Mouse (Mus musculus): ENCODE results near the gene Shisa7.
"Not testable (repeated sequence)": the region's sequence is repeated elsewhere in the genome, so short reads cannot be mapped to it uniquely, and the experiment has no call there.

The Shisa7 gene

DNA sequence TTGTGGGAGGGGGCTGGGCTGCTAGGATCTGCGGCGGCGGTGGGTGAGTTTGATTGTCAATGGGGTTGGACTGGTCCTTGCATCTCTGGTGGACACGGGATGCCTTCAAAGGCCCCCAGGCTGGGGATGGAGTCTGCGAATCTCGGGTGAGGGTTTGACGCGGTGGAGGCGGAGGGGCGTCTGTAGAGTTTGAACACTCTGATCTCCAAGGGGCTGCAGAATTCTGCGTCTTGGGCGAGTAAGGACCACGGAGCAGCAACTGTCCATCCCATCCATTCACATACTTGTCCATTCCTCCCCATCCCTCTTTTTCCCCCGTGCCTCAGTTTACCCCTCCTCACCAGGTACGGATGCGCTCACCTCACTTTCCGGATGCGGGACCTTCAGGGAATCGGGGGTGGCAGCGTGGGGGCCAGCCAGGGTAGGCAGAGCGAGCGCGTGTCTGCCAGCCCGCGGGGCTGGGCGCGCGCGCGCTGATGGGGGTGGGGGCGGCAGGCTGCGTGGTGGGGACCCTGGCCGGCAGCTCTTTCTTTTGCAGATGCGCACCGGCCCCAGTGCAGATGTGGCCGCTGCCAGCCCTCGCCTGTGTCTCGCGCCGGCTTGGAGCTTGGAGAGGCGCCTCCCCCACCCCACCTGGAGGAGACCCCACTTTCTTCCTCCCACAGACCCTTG, at the start of gene Shisa7:
Gene Shisa7 (minus strand): TSS at position 452 of the 672 bp plus-strand sequence.
- DNase-seq (ENCODE audit: low read depth) = no peak

DNA sequence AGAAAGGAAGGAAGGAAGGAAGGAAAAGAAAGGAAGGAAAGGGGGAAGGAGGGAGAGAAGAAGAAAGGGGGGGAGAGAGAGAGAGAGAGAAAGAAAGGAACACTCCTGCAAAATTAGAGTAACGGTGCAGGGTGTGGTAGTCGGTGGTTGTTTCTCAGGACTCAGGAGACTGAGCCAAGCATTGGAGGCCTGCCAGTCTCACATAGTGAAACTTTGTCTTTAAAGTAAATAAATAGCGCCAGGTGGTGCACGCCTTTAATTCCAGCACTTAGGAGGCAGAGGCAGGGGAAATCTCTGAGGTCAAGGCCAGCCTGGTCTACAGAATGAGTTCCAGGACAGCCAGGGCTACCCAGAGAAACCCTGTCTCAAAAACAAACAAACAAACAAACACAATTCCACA, 42.2 kb upstream of the Shisa7 start:
- DNase-seq (ENCODE audit: low read depth) = no peak

DNA sequence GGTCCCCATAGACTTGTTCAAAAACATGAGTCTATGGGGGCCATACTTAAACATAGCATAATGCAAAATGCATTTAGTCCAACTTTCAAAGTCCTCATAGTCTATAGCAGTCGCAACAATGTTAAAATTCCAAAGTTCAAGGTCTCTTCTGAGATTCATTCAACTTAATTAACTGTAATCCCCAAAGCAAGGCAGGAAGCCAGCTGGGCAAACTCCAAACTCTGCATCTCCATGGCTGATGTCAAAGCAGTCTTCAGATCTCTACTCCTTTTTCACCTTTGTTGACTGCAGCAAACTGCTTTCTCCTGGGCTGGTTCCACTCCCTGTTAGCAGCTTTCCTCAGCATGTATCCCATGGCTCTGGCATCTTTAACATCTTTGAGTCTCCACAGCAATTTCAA, 34.5 kb upstream of the Shisa7 start:
- DNase-seq (ENCODE audit: low read depth) = not testable (repeated sequence)

DNA sequence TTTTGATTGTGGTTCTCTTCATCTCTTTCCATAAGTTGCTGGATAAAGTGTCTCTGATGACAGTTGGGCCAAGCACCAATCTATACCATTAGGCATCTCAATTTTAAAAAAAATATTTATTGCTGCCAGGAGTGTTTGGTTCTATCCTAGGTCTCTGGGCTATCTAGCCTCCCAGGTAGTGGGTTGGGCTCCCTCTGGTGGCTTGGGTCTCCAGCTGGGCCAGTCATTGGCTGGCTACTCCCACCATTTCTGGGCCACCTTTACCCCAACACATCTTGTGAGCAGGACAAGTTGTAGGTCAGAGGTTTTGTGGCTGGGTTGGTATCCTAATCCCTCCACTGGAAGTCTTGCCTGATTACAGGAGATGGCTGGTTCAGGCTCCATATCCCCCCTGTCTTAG, 33.7 kb upstream of the Shisa7 start:
- no peak for DNase-seq (ENCODE audit: low read depth)

DNA sequence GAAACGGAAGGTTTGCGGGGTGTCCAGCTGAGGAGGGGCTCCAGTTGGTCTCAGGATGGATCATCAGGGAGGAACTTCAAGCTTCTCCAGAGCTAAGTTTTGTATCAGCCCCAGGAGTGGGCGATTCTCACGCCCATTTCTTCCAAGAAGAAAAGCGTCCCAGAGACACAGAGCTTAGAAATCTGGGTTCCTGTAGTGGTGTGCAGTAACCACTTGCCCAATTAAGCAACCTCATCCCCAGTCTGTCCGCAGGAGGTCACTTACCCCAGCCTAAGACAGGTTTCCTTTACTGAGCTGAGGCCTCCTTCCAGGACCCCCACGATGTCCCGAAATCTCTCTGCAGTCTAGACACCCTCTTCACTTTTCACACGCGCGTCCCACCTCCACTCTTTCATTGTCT, 32.7 kb upstream of the Shisa7 start:
- no peak for DNase-seq (ENCODE audit: low read depth)

DNA sequence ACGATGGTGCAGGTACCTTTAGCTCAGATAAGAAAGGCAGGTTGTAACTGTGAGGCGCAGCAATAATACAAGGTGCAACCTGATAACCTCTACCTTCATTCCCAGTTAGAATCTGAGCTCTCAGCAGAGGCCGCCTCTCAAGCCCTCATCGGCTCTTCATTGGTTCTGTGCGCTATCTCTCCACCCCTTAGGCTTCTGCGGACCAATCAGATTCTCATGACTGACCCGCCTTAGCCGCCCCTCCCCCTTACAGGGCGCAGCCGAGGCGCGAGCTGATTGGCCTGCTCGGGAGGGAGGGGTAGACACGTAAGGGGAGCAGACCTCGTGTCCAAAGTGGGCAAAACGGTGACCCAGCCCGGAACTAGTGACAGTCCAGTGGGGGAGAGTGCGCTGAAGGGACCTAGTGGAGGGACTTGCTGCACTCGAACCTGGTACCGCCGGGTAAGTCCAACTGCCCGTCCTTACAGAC, 32.3 kb upstream of the Shisa7 start, which contains the start of gene Isoc2a:
Gene Isoc2a (plus strand): TSS at position 401 of the 469 bp plus-strand sequence.
- peak; percentile 94 for DNase-seq (ENCODE audit: low read depth)

DNA sequence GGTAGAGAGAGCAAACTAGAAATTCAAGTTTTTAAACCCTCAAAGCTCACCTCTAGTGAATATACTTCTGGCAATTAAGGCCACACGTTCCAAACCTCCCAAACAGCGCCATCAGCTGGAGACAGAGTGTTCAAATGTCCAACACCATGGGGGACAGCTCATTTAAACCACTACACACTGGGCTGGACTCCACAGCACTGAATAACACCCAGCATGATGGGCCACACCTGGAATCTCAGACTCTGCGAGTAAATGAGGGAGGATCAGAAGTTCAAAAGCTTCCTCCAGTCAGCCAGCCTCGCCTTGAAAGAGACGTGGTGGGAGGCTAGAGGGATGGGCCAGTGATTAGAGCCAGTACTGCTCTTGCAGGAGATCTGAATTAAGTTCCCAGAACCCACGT, 25.6 kb upstream of the Shisa7 start, which contains the start of gene Isoc2b:
Gene Isoc2b (minus strand): TSS at position 126 of the 400 bp plus-strand sequence.
- no peak for DNase-seq (ENCODE audit: low read depth)

DNA sequence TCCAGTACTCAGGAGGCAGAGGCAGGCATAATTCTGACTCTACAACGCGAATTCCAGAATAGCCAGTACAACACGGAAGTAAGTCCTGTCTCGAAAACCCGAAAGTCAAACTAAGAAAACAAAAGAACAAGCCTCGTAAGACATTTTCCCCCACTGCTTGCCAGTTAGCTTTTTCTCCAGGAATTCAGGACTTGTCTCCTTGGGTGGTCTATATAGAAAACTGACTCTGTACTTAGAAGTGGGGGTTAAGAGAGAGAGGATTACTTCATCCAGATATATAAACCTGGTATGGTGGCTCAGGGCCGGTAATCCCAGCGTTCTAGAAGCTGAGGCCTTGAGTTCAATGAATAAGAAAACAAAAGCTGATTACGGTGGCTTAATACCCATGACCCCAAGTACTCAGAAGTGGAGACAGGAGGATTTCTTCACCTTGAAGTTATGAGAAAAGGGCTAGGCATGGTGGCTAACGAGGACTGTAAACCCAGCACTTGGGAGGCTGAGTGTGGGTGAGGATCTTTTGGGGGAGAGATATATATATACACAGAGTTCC, 22.2 kb upstream of the Shisa7 start:
- no peak for DNase-seq (ENCODE audit: low read depth)

DNA sequence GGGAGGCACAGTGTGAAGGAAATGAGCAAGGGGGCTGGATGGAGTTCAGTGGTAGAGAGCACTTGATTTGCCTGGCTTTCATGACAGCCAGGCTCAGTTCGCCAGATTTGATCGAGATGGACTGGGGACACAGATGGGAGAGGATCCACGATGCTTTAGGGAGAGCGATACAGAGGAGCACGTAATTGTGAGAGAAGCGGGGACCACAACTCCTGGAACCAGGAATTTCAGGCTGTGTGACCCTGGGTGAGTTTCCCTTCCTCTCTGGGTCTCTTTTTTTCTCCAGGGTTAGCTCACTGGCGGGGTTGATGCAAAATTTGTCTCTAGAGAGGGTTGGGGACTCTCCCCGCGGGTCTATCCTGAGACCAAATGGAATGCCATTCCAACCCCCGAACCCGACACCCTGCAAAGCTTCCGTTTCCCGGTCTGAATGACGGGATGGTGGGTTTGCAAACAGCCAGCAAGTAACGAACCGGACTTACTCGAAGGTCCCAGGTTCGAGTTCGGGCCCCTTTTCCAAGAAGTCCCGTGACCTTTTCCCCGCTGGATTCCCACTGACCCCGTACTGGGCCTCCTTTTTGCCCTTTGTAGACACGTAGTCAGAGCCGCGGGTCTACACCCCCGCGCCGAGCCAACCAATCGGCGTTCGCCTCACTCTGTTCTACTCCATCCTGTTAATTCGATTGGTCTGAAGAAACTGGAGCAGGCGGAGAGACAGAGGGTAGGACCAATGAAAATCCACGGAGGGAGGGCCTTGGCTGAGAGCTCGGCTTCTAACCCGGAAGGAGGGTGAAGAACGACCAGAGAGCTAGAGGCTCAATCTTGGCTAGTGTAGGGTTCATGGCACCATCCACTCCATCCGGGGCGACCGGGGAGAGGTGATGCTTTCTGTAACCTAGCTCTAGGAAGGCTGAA, 21.3 kb upstream of the Shisa7 start:
- peak; percentile 97 for DNase-seq (ENCODE audit: low read depth)

DNA sequence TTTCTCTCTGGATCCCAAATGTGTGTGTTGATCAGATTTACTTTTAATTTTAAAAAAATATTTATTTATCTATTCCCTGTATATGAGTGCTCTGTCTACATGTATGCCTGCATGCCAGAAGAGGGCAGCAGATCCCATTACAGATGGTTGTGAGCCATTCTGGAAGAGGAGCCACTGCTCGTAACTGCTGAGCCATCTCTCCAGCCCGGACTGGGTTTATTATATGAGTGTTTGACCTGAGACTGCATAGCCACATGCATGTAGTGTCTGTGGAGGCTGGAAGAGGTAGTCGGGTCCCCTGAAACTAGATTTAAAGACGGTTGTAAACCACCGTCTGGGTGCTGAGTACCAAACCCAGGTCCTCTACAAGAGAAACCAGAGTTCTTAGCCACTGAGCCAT, 20.6 kb upstream of the Shisa7 start:
- DNase-seq (ENCODE audit: low read depth) = no peak

DNA sequence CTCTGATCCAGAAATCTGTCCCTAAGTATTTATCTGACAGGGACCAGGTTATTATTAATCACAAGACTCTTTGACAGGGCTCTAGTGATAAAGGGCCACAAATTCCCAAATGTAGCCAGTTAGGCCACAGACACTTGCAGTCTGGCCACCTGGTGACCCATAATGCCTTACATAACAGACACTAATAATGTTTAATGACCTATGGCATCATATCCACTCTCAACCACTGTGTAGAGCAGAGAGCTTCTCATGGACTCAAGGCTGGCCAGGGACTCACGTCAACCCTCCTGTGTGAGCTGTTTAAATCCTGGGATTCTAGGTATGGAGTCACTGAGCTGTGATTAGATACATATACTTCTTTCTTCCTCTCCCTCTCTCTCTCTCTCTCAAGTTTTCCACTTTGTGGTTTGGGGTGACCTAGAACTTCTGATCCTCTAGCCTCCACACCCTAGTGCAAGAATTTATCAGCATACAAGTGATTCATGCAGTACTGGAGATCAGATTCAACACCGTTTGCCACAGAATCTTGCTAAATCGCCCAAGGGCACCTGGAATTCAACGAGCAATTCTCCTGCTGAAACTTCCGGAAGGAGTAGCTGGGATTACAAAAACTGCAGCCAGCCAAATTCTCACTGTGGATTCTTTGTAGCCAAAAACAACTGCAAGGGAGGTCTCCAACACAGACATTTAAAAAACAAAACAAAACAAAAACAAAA, 19.8 kb upstream of the Shisa7 start:
- no peak for DNase-seq (ENCODE audit: low read depth)

DNA sequence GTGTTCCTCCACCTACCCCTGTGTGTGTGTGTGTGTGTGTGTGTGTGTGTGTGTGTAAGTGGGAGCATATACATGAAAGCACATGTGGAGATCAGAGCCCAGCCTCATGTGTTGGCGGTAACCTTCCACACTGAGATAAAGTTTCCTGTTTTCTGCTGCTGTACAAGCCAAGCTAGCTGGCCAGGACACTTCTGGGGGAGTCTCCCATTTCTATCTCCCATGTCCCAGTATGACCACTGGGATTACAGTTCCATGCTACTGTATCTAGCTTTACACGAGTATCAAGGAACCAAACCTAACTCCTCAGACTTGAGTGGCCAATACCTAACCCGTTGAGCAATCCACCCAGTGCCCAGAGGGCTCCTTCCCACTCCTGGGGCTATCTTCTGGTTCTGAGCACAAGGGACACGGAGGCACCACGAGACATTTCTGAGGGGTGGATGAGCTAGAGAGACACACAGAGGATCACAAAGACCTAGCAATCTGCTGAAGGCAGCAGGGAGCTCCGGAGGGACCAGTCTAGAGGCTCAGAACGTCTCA, 19.1 kb upstream of the Shisa7 start:
- no peak for DNase-seq (ENCODE audit: low read depth)

DNA sequence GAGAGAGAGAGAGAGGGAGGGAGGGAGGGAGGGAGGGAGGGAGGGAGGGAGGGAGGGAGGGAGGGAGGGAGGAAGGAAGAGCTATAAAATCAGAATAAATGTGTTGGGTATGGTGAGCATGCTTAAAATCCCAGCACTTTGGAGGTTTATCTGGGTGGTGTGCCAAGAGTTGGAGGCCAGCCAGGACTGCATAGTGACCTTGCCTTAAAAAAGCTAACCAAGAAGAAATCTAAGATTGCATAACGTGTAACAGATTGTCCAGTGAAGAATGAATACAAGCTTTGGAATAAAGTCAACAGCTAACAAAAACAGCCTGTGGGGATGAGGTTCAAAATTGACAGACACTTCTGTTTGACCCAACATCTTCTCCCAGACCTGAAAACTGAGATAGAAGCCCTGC, 18.5 kb upstream of the Shisa7 start:
- no peak for DNase-seq (ENCODE audit: low read depth)

DNA sequence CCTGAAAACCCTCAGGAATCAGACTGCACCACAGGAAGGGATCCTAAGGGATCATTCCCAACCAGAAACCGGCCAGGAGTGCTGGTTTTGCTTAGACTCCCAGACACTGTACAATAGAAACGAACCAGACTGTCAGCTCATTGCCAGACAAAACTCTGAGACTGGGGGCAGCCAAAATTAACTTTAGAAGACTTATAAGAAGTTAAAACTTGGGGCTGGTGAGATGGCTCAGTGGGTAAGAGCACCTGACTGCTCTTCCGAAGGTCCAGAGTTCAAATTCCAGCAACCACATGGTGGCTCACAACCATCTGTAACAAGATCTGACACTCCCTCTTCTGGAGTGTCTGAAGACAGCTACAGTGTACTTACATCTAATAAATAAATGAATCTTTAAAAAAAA, 16.4 kb upstream of the Shisa7 start:
- not testable (repeated sequence) for DNase-seq (ENCODE audit: low read depth)

DNA sequence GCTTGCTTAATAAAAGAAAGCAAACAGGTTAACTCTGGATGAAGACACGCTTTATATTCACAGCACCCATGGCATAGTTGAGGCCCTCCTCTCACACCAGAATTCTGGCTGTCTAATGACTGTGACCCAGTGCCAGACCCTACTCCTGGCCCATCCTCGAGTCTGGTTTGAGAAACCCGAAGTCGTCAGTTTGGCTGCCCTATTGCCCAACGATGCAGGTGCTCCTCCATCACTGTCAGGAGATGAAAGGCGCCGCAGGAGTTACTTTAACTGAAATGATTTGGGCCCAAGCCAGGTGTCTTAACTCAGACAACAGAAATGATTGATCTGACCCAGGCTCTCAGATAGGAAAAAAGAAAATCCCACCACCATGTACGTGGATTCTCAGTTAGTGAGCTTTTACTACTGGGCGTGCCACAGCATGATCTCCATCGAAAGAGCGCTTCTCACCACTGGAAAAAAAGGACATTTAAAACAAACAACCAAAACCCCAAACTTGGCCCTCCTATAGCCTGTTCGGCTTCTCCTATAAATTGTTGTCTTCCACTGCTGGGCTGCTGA, 15.0 kb upstream of the Shisa7 start:
- no peak for DNase-seq (ENCODE audit: low read depth)

DNA sequence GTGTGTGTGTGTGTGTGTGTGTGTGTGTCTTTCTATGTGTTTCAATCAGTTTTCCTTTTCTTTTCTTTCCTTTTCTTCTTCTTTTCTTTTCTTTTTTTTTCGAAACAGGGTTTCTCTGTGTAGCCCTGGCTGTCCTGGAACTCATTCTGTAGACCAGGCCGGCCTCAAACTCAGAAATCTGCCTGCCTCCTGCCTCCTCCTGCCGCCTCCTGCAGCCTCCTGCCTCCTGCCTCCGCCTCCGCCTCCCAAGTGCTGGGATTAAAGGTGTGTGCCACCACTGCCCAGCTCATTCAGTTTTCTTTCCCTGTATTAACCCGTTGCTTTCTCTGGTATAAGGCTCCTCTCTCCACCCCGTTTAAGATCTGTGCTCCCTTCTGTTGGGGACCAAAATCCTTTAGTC, 12.8 kb upstream of the Shisa7 start:
- DNase-seq (ENCODE audit: low read depth) = no peak

DNA sequence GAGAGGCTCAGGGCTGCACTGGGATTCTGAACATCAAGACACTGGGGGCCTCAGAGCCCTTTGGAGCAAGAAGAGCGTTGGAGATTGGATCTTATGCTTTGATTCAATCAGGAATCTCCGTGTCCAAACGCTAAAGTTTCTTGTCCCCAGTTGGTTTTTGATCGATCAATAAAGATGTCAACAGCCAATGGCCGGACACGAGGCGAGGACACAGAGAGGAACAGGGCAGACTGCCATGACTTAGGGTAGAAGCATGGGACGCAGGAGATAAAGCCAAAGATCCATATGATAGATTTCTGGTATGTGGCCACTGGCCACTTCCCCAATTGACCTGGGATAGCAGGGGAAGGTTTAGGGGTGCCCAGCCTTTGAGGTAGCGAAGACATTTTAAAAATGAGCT, 12.0 kb upstream of the Shisa7 start:
- no peak for DNase-seq (ENCODE audit: low read depth)

DNA sequence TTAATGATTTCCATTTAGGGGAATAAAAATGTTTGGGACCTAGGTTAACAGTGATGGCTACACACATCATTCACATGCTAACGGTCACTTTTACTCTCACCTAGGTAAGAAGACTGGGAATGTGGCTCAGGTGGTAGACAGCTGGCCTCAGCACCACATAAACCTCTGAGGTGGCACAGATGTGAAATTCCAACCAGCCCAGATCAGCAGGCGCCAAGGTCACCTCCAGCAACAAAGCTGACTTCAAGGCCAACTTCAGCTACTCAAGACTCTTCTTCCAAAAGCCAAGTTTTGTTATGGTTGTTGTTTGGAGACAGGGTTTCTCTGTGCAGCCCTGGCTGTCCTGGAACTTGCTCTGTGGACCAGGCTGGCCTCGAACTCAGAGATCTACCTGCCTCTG, 9.1 kb upstream of the Shisa7 start:
- no peak for DNase-seq (ENCODE audit: low read depth)

DNA sequence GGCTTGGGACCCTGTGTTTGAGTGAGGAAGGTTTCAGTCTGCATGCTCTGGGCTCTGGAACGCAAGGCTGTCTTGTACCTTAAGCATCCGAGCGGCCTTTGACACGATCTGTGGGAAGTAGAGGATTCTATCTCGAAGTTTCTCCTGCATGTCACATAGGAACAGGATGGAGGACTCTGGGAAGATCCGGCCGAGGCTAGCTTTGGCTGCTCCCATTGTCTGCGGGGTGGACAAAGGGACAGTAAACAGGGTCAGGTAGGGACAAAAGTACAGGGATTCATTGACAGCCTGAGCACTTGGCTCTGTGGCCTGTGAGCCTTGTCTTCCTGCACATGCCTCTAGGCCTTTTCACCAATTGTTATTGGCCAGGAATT, 6.8 kb upstream of the Shisa7 start:
- no peak for DNase-seq (ENCODE audit: low read depth)

DNA sequence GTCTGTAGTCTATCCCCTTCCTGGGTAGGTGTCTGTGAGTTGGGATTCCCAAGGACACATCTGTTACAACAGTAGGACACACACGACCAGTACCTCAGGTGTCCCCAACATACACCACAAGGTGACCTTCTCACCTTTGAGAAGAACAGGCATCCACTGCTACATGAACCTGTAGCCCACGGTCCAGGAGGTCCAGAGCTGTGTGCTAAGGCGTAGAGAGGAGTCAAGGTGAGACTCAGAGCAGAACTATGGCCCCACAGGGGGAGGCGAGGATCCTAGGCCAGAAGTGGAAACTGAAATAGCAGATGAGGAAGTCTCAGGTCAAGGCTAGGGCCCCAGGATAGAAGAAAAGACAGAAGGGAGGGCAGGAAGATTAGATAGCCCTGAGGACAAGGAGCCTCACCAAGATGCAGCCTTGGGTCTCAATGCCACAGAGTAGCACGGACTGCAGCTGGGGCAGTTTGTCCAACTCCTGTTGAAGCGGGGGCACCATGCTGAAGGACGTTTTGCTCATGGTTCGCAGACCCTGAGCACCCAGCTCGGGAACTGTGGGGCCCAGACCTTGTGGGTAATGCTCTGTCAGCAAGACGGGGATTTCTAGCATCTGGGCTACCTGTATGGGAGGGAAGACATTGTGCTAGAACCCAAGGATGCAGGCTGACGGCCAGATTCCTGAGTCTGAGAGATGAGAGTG, 6.3 kb upstream of the Shisa7 start:
- no peak for DNase-seq (ENCODE audit: low read depth)

DNA sequence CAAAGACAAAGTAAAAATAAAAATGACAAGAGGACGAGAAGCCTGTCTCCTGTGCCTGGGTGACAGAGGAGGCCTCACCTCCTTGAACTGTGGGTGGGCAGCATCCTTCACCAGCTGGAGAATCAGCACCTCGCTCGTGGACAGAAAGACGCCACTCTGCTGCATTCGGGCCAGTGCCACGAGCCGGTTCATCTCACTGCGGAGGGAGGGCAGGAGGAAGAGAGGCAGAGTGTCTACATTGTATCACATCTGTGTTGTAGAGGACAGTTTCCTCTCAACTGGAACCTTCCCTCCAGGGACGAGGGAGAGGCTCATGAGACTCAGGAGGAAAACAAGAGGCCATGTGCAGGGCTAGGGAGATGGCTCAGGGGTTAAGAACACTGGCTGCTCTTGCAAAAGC, 4.9 kb upstream of the Shisa7 start:
- no peak for DNase-seq (ENCODE audit: low read depth)

Data from c-Kit-positive CD71-positive TER-119-negative erythroid progenitor cells, embryonic 14.5 days (primary cell).